Comparison of ENCODE assay signal across 8 mouse cellular contexts in the genomic region with DNA sequence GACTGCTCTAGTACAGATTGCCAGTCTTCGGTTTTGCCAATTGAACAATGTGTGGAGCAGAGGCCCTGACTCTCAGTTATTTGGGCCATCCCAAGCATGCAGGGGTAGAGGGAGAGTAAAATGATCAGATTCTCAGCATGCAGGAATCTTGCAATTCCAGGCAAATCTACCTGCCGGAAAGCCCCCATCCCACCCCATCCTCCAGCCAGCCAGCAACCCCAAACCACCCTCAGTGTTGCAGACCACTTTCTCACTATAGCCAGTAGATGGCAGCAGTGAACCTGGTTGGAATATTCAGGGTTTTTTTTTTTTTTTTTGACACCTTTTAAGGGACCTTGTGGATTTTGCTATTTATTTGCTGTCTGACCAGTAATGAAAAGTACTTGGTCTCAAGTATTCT. TPM values are rescaled to one million over a fixed set of nuclear protein-coding genes. Genes with fewer than 3 reads are reported as not detected.
A peak's percentile ranks its signal among the peaks of the same experiment; 100 is the strongest.
DNase-seq lines count a peak whose midpoint lies in the region; ATAC-seq and TF ChIP-seq lines count a peak whose summit lies in the region.

No protein-coding gene starts in this region.

- 46% methylated on average over 2 of the region's 2 CpGs for WGBS in embryonic facial prominence, embryonic 11.5 days

- H3K27me3 ChIP-seq in embryonic facial prominence, embryonic 11.5 days (ENCODE audit: control insufficient read depth, insufficient read depth, low read length): no peaks in the 10 kb centered on the region

- H3K9me3 ChIP-seq in ES-E14 (ENCODE audit: control insufficient read depth, insufficient read depth, low read depth, low read length): no peaks in the 10 kb centered on the region
- H3K9me3 ChIP-seq in embryonic facial prominence, embryonic 11.5 days (replicated peaks; ENCODE audit: control insufficient read depth, low read length): no peaks in the 10 kb centered on the region

- H3K4me2 ChIP-seq in embryonic facial prominence, embryonic 11.5 days (ENCODE audit: low read depth, low read length): no peak overlapping the region

- no peak for ATAC-seq in embryonic facial prominence, embryonic 11.5 days (replicated peaks; ENCODE audit: insufficient number of reproducible peaks, low FRiP score, low TSS enrichment, low read depth)

- no peak overlapping the region for H3K4me3 ChIP-seq in ES-E14 (ENCODE audit: insufficient read depth in 1 of 2, low read depth in 1 of 2, low read length in 2 of 2, poor library complexity in 1 of 2, severe bottlenecking in 1 of 2)
- H3K4me3 ChIP-seq in embryonic facial prominence, embryonic 11.5 days (ENCODE audit: low read depth, low read length): no peak overlapping the region

- H3K4me1 ChIP-seq in ES-E14 (ENCODE audit: control insufficient read depth in 2 of 2, insufficient read depth in 2 of 2, low read length in 2 of 2, poor library complexity in 1 of 2): peaks cover 0 to 7% of the 10 kb centered on the region in 2 experiments; a peak in 1 of 4 replicates
- no peaks in the 10 kb centered on the region; the same call in 1 of the 2 replicates for H3K4me1 ChIP-seq in embryonic facial prominence, embryonic 11.5 days (ENCODE audit: control insufficient read depth, insufficient read depth, low read length)

- peak; percentile 11 to 17 for DNase-seq in heart, postnatal 14 days
- DNase-seq in heart, adult 9 months (ENCODE audit: low spot score in 2 of 2): no peak
- DNase-seq in 416B (ENCODE audit: low read depth) (peak; percentile 68), ES-E14 (ENCODE audit: low read depth, low spot score) (no peak)
- peak; percentile 75 for DNase-seq in embryonic facial prominence, embryonic 11.5 days (ENCODE audit: low spot score)
- DNase-seq in retina, postnatal 7 days (ENCODE audit: low read depth, low spot score): peak; percentile 55
- DNase-seq in gastrocnemius, adult 8-10 months (ENCODE audit: low spot score in 2 of 2): no peak
- no peak for DNase-seq in adrenal gland, adult 8-10 months

- peaks cover 5% of the 10 kb centered on the region; the same call in 1 of the 2 replicates for H3K36me3 ChIP-seq in ES-E14 (ENCODE audit: control insufficient read depth, insufficient read depth, low read length, poor library complexity, severe bottlenecking)
- H3K36me3 ChIP-seq in embryonic facial prominence, embryonic 11.5 days (replicated peaks; ENCODE audit: control insufficient read depth, insufficient read depth, low read depth, low read length): no peaks in the 10 kb centered on the region

- H3K9ac ChIP-seq in ES-E14 (ENCODE audit: insufficient read depth, low read depth, low read length, poor library complexity, severe bottlenecking): no peak overlapping the region
- H3K9ac ChIP-seq in embryonic facial prominence, embryonic 11.5 days (replicated peaks; ENCODE audit: low read length): no peak overlapping the region

- H3K27ac ChIP-seq in ES-E14 (ENCODE audit: insufficient read depth, low read depth, low read length, poor library complexity, severe bottlenecking): no peak overlapping the region
- H3K27ac ChIP-seq in embryonic facial prominence, embryonic 11.5 days (replicated peaks; ENCODE audit: low read depth, low read length): no peak overlapping the region

- intact Hi-C loops in heart, postnatal 14 days (cut with DNase I): loop anchor here (1.0 to 10.0 kb wide), 2 partner anchors 176 to 325 kb away; partner anchors contain the start of gene 4930518I15Rik

- in situ Hi-C loops in ES-E14 (cut with MboI; ENCODE audit: low sequenced_read_pairs in 2 of 2, unreplicated experiment in 2 of 2): loop anchor here (10.0 to 25.0 kb wide), 2 partner anchors 175 to 183 kb away; no protein-coding TSS in a partner anchor

TF ChIP-seq in ES-E14, 5 proteins besides CTCF, POLR2A, EP300 and RAD21:
- no peak for TF ChIP-seq CHD2 (IDR thresholded peaks at IDR 0.05; ENCODE audit: low read depth, low read length)
- no peak for TF ChIP-seq HCFC1 (IDR thresholded peaks at IDR 0.05; ENCODE audit: borderline replicate concordance, insufficient read depth, low read length)
- TF ChIP-seq ZC3H11A (IDR thresholded peaks at IDR 0.05; ENCODE audit: borderline replicate concordance, low read depth, low read length): peak; percentile 59
- peak; percentile 99 for TF ChIP-seq ZNF384 (IDR thresholded peaks at IDR 0.05; ENCODE audit: low read depth, low read length)
- no peak for TF ChIP-seq MAFK (IDR thresholded peaks at IDR 0.05; ENCODE audit: insufficient read depth, low read depth, low read length)

RNA-seq across cellular contexts. Expression of gene Aar2, which starts 17.7 kb away (rescaled TPM):
- total RNA-seq in heart, postnatal 14 days (2021): 10 to 100 TPM; 18.8 to 19.5 TPM
- 23.0 and 25.0 TPM in 2 replicates for total RNA-seq in ES-E14 (2012; rRNA removed)
- polyA plus RNA-seq in embryonic facial prominence, embryonic 11.5 days (2014; fragmentation: Nextera tagmentation; extraction: Ambion mirVana): 50.7 and 51.0 TPM in 2 replicates
- 10 to 100 TPM; 19.6 to 25.5 (median 22.0) TPM for total RNA-seq in gastrocnemius, adult 8-10 months (2022)
- total RNA-seq in adrenal gland, adult 8-10 months (2022): 10 to 100 TPM; 38.9 to 51.9 (median 47.2) TPM

Comparison
In these comparisons a context has a peak if more than half of its experiments do, and no peak if none do; other contexts are left out.
1. DNase-seq: peak in heart, postnatal 14 days (2 of 2), 416B (single experiment), embryonic facial prominence, embryonic 11.5 days (single experiment) and retina, postnatal 7 days (single experiment); none in heart, adult 9 months (0 of 2), ES-E14 (single experiment), gastrocnemius, adult 8-10 months (0 of 2) and adrenal gland, adult 8-10 months (single experiment).